Mouse (Mus musculus): ENCODE measurements around the gene Tmem11. TPM values are rescaled to one million over a fixed set of nuclear protein-coding genes. Genes with fewer than 3 reads are reported as not detected.

The Tmem11 gene
- polyA plus RNA-seq (2015; fragmentation: Nextera tagmentation; extraction: Ambion mirVana): 33.1 and 33.3 TPM in 2 replicates

GRCm38 (mm10) chr11:60878675-60879294 lies at the start of gene Tmem11:
Gene Tmem11, minus strand, starts transcription at chr11:60879272.
- WGBS (ENCODE audit: insufficient replicate concordance): 0% methylated on average over 56 of the region's 62 CpGs
- Histone ChIP-seq H3K9me3 (replicated peaks) (no peaks in the 10 kb centered on the region), H3K9ac (peak within 1 kb of the TSS; percentile 95), H3K4me1 (replicated peaks) (peaks cover 56% of the 10 kb centered on the region), H3K36me3 (peaks cover 23% of the 10 kb centered on the region), H3K27ac (peak within 1 kb of the TSS; percentile 91), H3K4me3 (replicated peaks) (peak within 1 kb of the TSS; percentile 99), H3K27me3 (no peaks in the 10 kb centered on the region), H3K4me2 (peak within 1 kb of the TSS; percentile 87)
- DNase-seq (peak; percentile 90), ATAC-seq (ENCODE audit: low read depth) (peak; percentile 98)

DNA sequence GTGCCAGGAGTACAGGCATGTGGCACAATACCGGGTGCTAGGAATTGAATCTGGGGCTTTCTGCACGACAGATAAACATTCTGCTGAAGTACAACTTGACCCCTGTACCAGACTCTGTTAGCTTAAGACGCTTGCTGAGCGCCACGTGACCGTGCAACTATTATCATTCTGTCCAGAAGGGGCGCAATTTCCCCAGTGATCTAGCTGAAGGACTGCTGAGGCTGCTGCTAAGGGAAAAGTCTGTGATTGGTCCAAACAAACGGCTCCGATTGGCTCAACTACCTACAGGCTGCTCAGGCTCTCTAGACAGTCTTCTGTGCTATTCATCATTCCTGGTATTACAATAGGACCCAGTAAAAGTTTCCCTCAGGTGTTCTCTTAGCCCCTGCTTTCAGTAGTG lies 48.2 kb upstream of the Tmem11 start:
- Histone ChIP-seq H3K27me3 (no peaks in the 10 kb centered on the region), H3K9ac (peak overlapping the region; percentile 39; the same call in 1 of the 2 replicates), H3K4me3 (replicated peaks) (no peak overlapping the region; the same call in 1 of the 2 replicates), H3K36me3 (no peaks in the 10 kb centered on the region), H3K9me3 (replicated peaks) (no peaks in the 10 kb centered on the region), H3K4me1 (replicated peaks) (peaks cover 76% of the 10 kb centered on the region), H3K27ac (peak overlapping the region; percentile 95), H3K4me2 (peak overlapping the region; percentile 35)
- under 1% methylated on average over 9 of the region's 9 CpGs for WGBS (ENCODE audit: insufficient replicate concordance)
- peak; percentile 20 for ATAC-seq (ENCODE audit: low read depth)
- peak; percentile 85 for DNase-seq

- peak overlapping the region; percentile 21 for H3K4me3 ChIP-seq (replicated peaks)
- H3K4me2 ChIP-seq: peak overlapping the region; percentile 65
- no peaks in the 10 kb centered on the region for H3K9me3 ChIP-seq (replicated peaks)
- WGBS (ENCODE audit: insufficient replicate concordance): 39% methylated on average over 1 of the region's 1 CpGs
- ATAC-seq (ENCODE audit: low read depth) (peak; percentile 69), DNase-seq (no peak)
- H3K36me3 ChIP-seq: peaks cover 6% of the 10 kb centered on the region
- peak overlapping the region; percentile 67 for H3K9ac ChIP-seq
- H3K27ac ChIP-seq: peak overlapping the region; percentile 95
- H3K4me1 ChIP-seq (replicated peaks): peaks cover 86% of the 10 kb centered on the region
- no peaks in the 10 kb centered on the region for H3K27me3 ChIP-seq
These were observed 45.9 kb upstream of the Tmem11 start for GRCm38 (mm10) chr11:60924981-60925380.

- Histone ChIP-seq H3K9me3 (replicated peaks) (no peaks in the 10 kb centered on the region), H3K9ac (peak overlapping the region; percentile 67), H3K36me3 (peaks cover 6% of the 10 kb centered on the region), H3K4me3 (replicated peaks) (peak overlapping the region; percentile 21), H3K27ac (peak overlapping the region; percentile 95), H3K4me2 (peak overlapping the region; percentile 65), H3K4me1 (replicated peaks) (peaks cover 86% of the 10 kb centered on the region), H3K27me3 (no peaks in the 10 kb centered on the region)
- ATAC-seq (ENCODE audit: low read depth): peak; percentile 93
- peak; percentile 81 for DNase-seq
- WGBS (ENCODE audit: insufficient replicate concordance): 20% methylated on average over 6 of the region's 6 CpGs
These were observed 45.4 kb upstream of the Tmem11 start for GRCm38 (mm10) chr11:60924498-60924897.

DNA sequence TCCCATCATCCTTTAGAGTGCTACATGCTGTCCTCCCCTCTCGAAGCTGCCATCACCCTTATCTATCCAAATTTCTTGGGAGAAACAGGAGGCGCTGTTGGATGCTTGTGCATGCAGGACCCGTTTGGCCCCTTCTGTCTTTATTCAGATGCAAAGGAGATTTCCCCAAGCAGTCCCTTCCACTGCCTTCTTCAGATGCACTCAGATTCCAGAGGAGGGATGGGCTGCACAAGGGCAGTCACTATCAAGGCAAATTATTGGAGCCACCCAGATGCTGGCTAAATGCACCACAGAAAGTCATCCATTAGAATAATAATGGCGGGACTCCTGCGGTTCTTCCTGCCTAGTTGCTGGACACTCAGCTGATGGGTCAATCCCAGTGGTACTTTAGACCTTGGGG lies 43.9 kb upstream of the Tmem11 start:
- H3K4me1 ChIP-seq (replicated peaks): peaks cover 86% of the 10 kb centered on the region
- ATAC-seq (ENCODE audit: low read depth) (no peak), DNase-seq (no peak)
- H3K9me3 ChIP-seq (replicated peaks): no peaks in the 10 kb centered on the region
- H3K4me2 ChIP-seq: peak overlapping the region; percentile 45
- peaks cover 6% of the 10 kb centered on the region for H3K36me3 ChIP-seq
- peak overlapping the region; percentile 81 for H3K27ac ChIP-seq
- peak overlapping the region; percentile 10 for H3K9ac ChIP-seq
- no peaks in the 10 kb centered on the region for H3K27me3 ChIP-seq
- no peak overlapping the region for H3K4me3 ChIP-seq (replicated peaks)
- 77% methylated on average over 5 of the region's 5 CpGs for WGBS (ENCODE audit: insufficient replicate concordance)

- no peaks in the 10 kb centered on the region for H3K27me3 ChIP-seq
- ATAC-seq (ENCODE audit: low read depth) (peak; percentile 73), DNase-seq (peak; percentile 64)
- H3K4me2 ChIP-seq: peak overlapping the region; percentile 45
- H3K36me3 ChIP-seq: peaks cover 6% of the 10 kb centered on the region
- peak overlapping the region; percentile 81 for H3K27ac ChIP-seq
- peak overlapping the region; percentile 10 for H3K9ac ChIP-seq
- no peak overlapping the region for H3K4me3 ChIP-seq (replicated peaks)
- H3K9me3 ChIP-seq (replicated peaks): no peaks in the 10 kb centered on the region
- WGBS (ENCODE audit: insufficient replicate concordance): 43% methylated on average over 1 of the region's 1 CpGs
- H3K4me1 ChIP-seq (replicated peaks): peaks cover 87% of the 10 kb centered on the region
These were observed 43.1 kb upstream of the Tmem11 start for GRCm38 (mm10) chr11:60922195-60922594.

DNA sequence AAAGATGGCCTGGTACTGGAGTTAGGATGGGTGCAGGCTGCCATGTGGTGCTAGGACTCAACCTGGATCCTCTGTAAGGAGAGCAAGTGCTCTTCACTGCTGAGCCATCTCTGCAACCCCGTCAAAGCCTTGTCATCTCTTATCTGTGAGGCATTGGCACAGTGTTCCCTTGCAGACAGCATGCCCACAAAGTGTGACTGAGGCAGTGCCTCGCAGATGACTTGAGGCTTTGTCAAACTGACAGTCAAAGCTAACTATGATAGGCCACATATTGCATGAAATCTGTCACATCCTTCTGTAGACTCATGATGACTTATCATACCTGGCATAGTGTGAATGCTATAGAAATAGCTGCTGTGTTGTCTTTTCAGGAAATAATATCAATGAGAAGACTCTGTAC lies 40.9 kb upstream of the Tmem11 start:
- H3K4me3 ChIP-seq (replicated peaks): no peak overlapping the region
- ATAC-seq (ENCODE audit: low read depth): peak; percentile 13
- H3K4me2 ChIP-seq: peak overlapping the region; percentile 3; the same call in 1 of the 2 replicates
- H3K27ac ChIP-seq: peak overlapping the region; percentile 81
- peak overlapping the region; percentile 22; the same call in 1 of the 2 replicates for H3K9ac ChIP-seq
- peaks cover 75% of the 10 kb centered on the region for H3K4me1 ChIP-seq (replicated peaks)
- peaks cover 6% of the 10 kb centered on the region for H3K36me3 ChIP-seq
- no peak for DNase-seq
- no peaks in the 10 kb centered on the region for H3K9me3 ChIP-seq (replicated peaks)
- H3K27me3 ChIP-seq: no peaks in the 10 kb centered on the region
- 37% methylated on average over 2 of the region's 2 CpGs for WGBS (ENCODE audit: insufficient replicate concordance)

DNA sequence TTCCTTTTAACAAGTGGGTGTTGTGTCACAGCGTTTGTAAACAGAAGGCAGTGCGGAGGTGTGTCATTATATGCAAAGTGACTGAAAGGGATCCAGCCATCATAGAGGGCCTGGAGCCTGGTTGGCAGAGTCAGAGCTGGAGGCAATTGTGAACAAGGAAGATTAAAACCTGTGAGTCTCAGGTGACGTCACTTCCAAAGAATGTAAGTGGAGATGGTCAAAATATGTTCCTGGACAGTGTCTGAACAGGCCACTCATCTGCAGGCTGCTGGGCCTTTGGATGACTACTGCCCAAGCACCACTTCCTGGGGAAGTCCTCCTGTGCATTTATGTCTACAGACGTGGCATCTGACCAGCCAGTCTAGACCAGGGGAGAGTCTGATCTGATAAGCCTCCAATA lies 36.1 kb upstream of the Tmem11 start:
- no peak overlapping the region for H3K4me3 ChIP-seq (replicated peaks)
- WGBS (ENCODE audit: insufficient replicate concordance): 68% methylated on average over 4 of the region's 4 CpGs
- H3K4me2 ChIP-seq: no peak overlapping the region
- H3K27ac ChIP-seq: peak overlapping the region; percentile 84; the same call in 1 of the 2 replicates
- no peaks in the 10 kb centered on the region for H3K27me3 ChIP-seq
- no peak for DNase-seq
- H3K4me1 ChIP-seq (replicated peaks): peaks cover 68% of the 10 kb centered on the region
- no peak for ATAC-seq (ENCODE audit: low read depth)
- no peaks in the 10 kb centered on the region for H3K36me3 ChIP-seq
- H3K9ac ChIP-seq: no peak overlapping the region
- no peaks in the 10 kb centered on the region for H3K9me3 ChIP-seq (replicated peaks)

DNA sequence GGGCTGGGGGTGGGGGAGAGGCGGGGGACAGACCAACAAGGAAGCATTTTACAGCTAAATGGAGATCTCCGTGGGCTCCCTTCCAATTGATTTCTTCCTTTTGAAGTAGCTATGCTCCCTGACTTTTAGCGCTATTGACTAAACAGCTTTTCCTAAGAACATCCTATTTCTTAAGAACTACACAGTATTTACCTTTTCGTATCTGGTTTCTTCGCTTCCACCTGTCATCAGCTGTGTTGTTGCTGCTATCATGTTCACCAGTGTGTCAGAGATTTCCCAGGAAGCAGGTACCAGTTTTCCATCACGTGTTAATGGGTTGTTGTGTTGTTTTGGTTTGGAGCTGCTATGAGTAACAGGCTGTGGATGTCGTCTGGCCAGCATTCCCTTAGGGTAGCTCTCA lies 35.4 kb upstream of the Tmem11 start, which contains the start of gene Natd1:
Gene Natd1, minus strand, starts transcription at position 260 of the 400 bp plus-strand sequence.
- ATAC-seq (ENCODE audit: low read depth) (no peak), DNase-seq (no peak)
- Histone ChIP-seq H3K4me2 (peak within 1 kb of the TSS; percentile 95), H3K4me1 (replicated peaks) (peaks cover 62% of the 10 kb centered on the region), H3K27ac (peak within 1 kb of the TSS; percentile 84), H3K27me3 (no peaks in the 10 kb centered on the region), H3K9ac (peak within 1 kb of the TSS; percentile 96), H3K4me3 (replicated peaks) (peak within 1 kb of the TSS; percentile 95), H3K9me3 (replicated peaks) (no peaks in the 10 kb centered on the region), H3K36me3 (no peaks in the 10 kb centered on the region)
- WGBS (ENCODE audit: insufficient replicate concordance): 43% methylated on average over 7 of the region's 7 CpGs

GRCm38 (mm10) chr11:60913301-60914196 lies 34.5 kb upstream of the Tmem11 start:
- H3K27me3 ChIP-seq: no peaks in the 10 kb centered on the region
- H3K4me1 ChIP-seq (replicated peaks): peaks cover 59% of the 10 kb centered on the region
- H3K36me3 ChIP-seq: no peaks in the 10 kb centered on the region
- H3K9me3 ChIP-seq (replicated peaks): no peaks in the 10 kb centered on the region
- H3K4me3 ChIP-seq (replicated peaks): peak overlapping the region; percentile 95
- WGBS (ENCODE audit: insufficient replicate concordance): under 1% methylated on average over 84 of the region's 86 CpGs
- H3K27ac ChIP-seq: peak overlapping the region; percentile 84
- peak overlapping the region; percentile 95 for H3K4me2 ChIP-seq
- ATAC-seq (ENCODE audit: low read depth): peak; percentile 89
- H3K9ac ChIP-seq: peak overlapping the region; percentile 96
- DNase-seq: peak; percentile 86

GRCm38 (mm10) chr11:60912525-60912973 lies 33.5 kb upstream of the Tmem11 start:
- Histone ChIP-seq H3K4me3 (replicated peaks) (peak overlapping the region; percentile 95), H3K4me1 (replicated peaks) (peaks cover 55% of the 10 kb centered on the region), H3K9me3 (replicated peaks) (no peaks in the 10 kb centered on the region), H3K27me3 (no peaks in the 10 kb centered on the region), H3K4me2 (peak overlapping the region; percentile 95), H3K36me3 (no peaks in the 10 kb centered on the region), H3K27ac (peak overlapping the region; percentile 84), H3K9ac (peak overlapping the region; percentile 96)
- 23% methylated on average over 7 of the region's 7 CpGs for WGBS (ENCODE audit: insufficient replicate concordance)
- DNase-seq (no peak), ATAC-seq (ENCODE audit: low read depth) (no peak)
